In genomic region chr7:79710130-79710607, GRCm38 (mm10) we compare ENCODE assay signal across 8 mouse cellular contexts. TPM values are rescaled to one million over a fixed set of nuclear protein-coding genes. Genes with fewer than 3 reads are reported as not detected.
A peak's percentile ranks its signal among the peaks of the same experiment; 100 is the strongest.
DNase-seq lines count a peak whose midpoint lies in the region; ATAC-seq and TF ChIP-seq lines count a peak whose summit lies in the region.

No protein-coding gene starts in this region.

- ATAC-seq in neural tube, embryonic 13.5 days (ENCODE audit: low read depth): peak; percentile 85

- H3K27ac ChIP-seq in neural tube, embryonic 13.5 days (replicated peaks): peak overlapping the region; percentile 35; the same call in 1 of the 2 replicates

- no peaks in the 10 kb centered on the region for H3K9me3 ChIP-seq in E14TG2a.4 (ENCODE audit: low read length)
- H3K9me3 ChIP-seq in neural tube, embryonic 13.5 days: no peaks in the 10 kb centered on the region

- TF ChIP-seq CTCF in E14TG2a.4 (conservative IDR thresholded peaks at IDR 0.05; ENCODE audit: low read length): no peak

- peak; percentile 66 for DNase-seq in adrenal gland, postnatal 10 days
- DNase-seq in adrenal gland, postnatal 4 days (ENCODE audit: low spot score in 2 of 2): no peak
- peak; percentile 82 for DNase-seq in embryo, embryonic 10.5 days (ENCODE audit: low spot score)
- peak; percentile 22 to 45 for DNase-seq in heart, postnatal 10 days
- DNase-seq in left cerebral cortex, postnatal 36 days (ENCODE audit: low spot score in 2 of 2): peak; percentile 53 to 77
- no peak for DNase-seq in c-Kit-positive CD71-positive TER-119-positive erythroid progenitor cells, embryonic 14.5 days (ENCODE audit: low spot score)

- WGBS in neural tube, embryonic 13.5 days: under 1% methylated on average over 55 of the region's 55 CpGs

- peaks cover 29% of the 10 kb centered on the region for H3K4me1 ChIP-seq in E14TG2a.4 (replicated peaks; ENCODE audit: low read depth, low read length)
- H3K4me1 ChIP-seq in neural tube, embryonic 13.5 days (replicated peaks): peaks cover 21% of the 10 kb centered on the region

- H3K27me3 ChIP-seq in E14TG2a.4 (ENCODE audit: insufficient read depth, low read length): peaks cover 42% of the 10 kb centered on the region
- peaks cover 6% of the 10 kb centered on the region; the same call in 1 of the 2 replicates for H3K27me3 ChIP-seq in neural tube, embryonic 13.5 days

- H3K36me3 ChIP-seq in E14TG2a.4 (ENCODE audit: insufficient read depth, low read length): peaks cover 52% of the 10 kb centered on the region
- no peaks in the 10 kb centered on the region for H3K36me3 ChIP-seq in neural tube, embryonic 13.5 days

- H3K4me2 ChIP-seq in neural tube, embryonic 13.5 days: peak overlapping the region; percentile 66

- H3K9ac ChIP-seq in neural tube, embryonic 13.5 days: peak overlapping the region; percentile 70

- intact Hi-C loops in heart, postnatal 10 days (cut with DNase I): no loop called here
- intact Hi-C loops in left cerebral cortex, postnatal 36 days (cut with DNase I): no loop called here

- peak overlapping the region; percentile 75 for H3K4me3 ChIP-seq in E14TG2a.4 (replicated peaks; ENCODE audit: low read length)
- H3K4me3 ChIP-seq in neural tube, embryonic 13.5 days: peak overlapping the region; percentile 49

RNA-seq across cellular contexts. Expression of gene Kif7, which starts 5.4 kb away (rescaled TPM):
- total RNA-seq in adrenal gland, postnatal 10 days (2021): 1 to 10 TPM; 4.9 to 5.7 TPM
- total RNA-seq in adrenal gland, postnatal 4 days (2021): 10 to 100 TPM; 10.6 to 11.0 TPM
- total RNA-seq in heart, postnatal 10 days (2021): 1 to 10 TPM; 3.2 to 3.9 TPM
- 1 to 10 TPM; 1.4 to 1.7 TPM for total RNA-seq in left cerebral cortex, postnatal 36 days (2021)
- polyA plus RNA-seq in neural tube, embryonic 13.5 days (2015; fragmentation: Nextera tagmentation; extraction: Ambion mirVana): 1.7 and 2.1 TPM in 2 replicates

RNA-seq across cellular contexts. Expression of gene Plin1, which starts 22.5 kb away (rescaled TPM):
- 100 to 1,000 TPM; 750 to 928 TPM for total RNA-seq in adrenal gland, postnatal 10 days (2021)
- total RNA-seq in adrenal gland, postnatal 4 days (2021): 100 to 1,000 TPM; 360 to 412 TPM
- total RNA-seq in heart, postnatal 10 days (2021): 10 to 100 TPM; 24.0 to 76.0 TPM
- not detected for total RNA-seq in left cerebral cortex, postnatal 36 days (2021)
- polyA plus RNA-seq in neural tube, embryonic 13.5 days (2015; fragmentation: Nextera tagmentation; extraction: Ambion mirVana): not detected in 2 replicates

RNA-seq across cellular contexts. Expression of gene Pex11a, which starts 32.8 kb away (rescaled TPM):
- 10 to 100 TPM; 41.0 to 47.0 TPM for total RNA-seq in adrenal gland, postnatal 10 days (2021)
- total RNA-seq in adrenal gland, postnatal 4 days (2021): 10 to 100 TPM; 35.7 to 37.7 TPM
- 10 to 100 TPM; 13.3 to 16.5 TPM for total RNA-seq in heart, postnatal 10 days (2021)
- total RNA-seq in left cerebral cortex, postnatal 36 days (2021): 1 to 10 TPM; 8.4 to 9.7 TPM
- 11.3 and 12.0 TPM in 2 replicates for polyA plus RNA-seq in neural tube, embryonic 13.5 days (2015; fragmentation: Nextera tagmentation; extraction: Ambion mirVana)

RNA-seq across cellular contexts. Expression of gene Wdr93, which starts 32.8 kb away (rescaled TPM):
- 1 to 10 TPM; 1.5 to 2.5 TPM for total RNA-seq in adrenal gland, postnatal 10 days (2021)
- total RNA-seq in adrenal gland, postnatal 4 days (2021): 1 to 10 TPM; 2.7 to 2.9 TPM
- total RNA-seq in heart, postnatal 10 days (2021): under 1 TPM; 0.14 to 0.15 TPM
- under 1 TPM in 1 of 2 experiments, not detected in 1; 0.23 TPM for total RNA-seq in left cerebral cortex, postnatal 36 days (2021)
- 0.17 TPM in 1 of 2 replicates, not detected in the other for polyA plus RNA-seq in neural tube, embryonic 13.5 days (2015; fragmentation: Nextera tagmentation; extraction: Ambion mirVana)

RNA-seq across cellular contexts. Expression of gene Ticrr, which starts 50.2 kb away (rescaled TPM):
- 1 to 10 TPM; 2.3 to 3.7 TPM for total RNA-seq in adrenal gland, postnatal 10 days (2021)
- total RNA-seq in adrenal gland, postnatal 4 days (2021): 1 to 10 TPM; 6.3 to 6.4 TPM
- total RNA-seq in heart, postnatal 10 days (2021): 1 to 10 TPM; 2.0 TPM
- total RNA-seq in left cerebral cortex, postnatal 36 days (2021): under 1 TPM; 0.17 to 0.20 TPM
- polyA plus RNA-seq in neural tube, embryonic 13.5 days (2015; fragmentation: Nextera tagmentation; extraction: Ambion mirVana): 1.7 and 1.8 TPM in 2 replicates

Comparison
In these comparisons a context has a peak if more than half of its experiments do, and no peak if none do; other contexts are left out.
1. DNase-seq: peak in adrenal gland, postnatal 10 days (single experiment), embryo, embryonic 10.5 days (single experiment), heart, postnatal 10 days (2 of 2) and left cerebral cortex, postnatal 36 days (2 of 2); none in adrenal gland, postnatal 4 days (0 of 2) and c-Kit-positive CD71-positive TER-119-positive erythroid progenitor cells, embryonic 14.5 days (single experiment).
2. RNA of gene Plin1, which starts 22.5 kb away (total RNA-seq): 750 to 928 TPM in adrenal gland, postnatal 10 days, 360 to 412 TPM in adrenal gland, postnatal 4 days and 24.0 to 76.0 TPM in heart, postnatal 10 days; not detected in left cerebral cortex, postnatal 36 days; every median in the first group is over 10 times any median in the second.